Mouse (Mus musculus) A20 (cell line): Measurements from ENCODE around the gene Arnt.
"Not testable (repeated sequence)": the region's sequence is repeated elsewhere in the genome, so short reads cannot be mapped to it uniquely, and the experiment has no call there.

Source experiments
- DNase-seq: peaks from one replicate; pipeline ENCODE4 v3.0.0-alpha.2; 2011; ENCODE audit warnings: low read depth, low spot score

Gene Arnt

GRCm38 (mm10) chr3:95434136-95434982 lies at the start of gene Arnt:
Arnt (plus strand) TSS chr3:95434388.
- peak; percentile 99 for DNase-seq

- peak; percentile 37 for DNase-seq
Observed at GRCm38 (mm10) chr3:95385401-95386075, 48.6 kb upstream of the Arnt start.

- DNase-seq = peak; percentile 77
Observed at GRCm38 (mm10) chr3:95394385-95394784, 39.8 kb upstream of the Arnt start.

GRCm38 (mm10) chr3:95402741-95403140 lies 31.4 kb upstream of the Arnt start, which contains the start of gene 4930558C23Rik:
4930558C23Rik (minus strand) TSS chr3:95402841.
- DNase-seq = no peak

GRCm38 (mm10) chr3:95407728-95408127 lies 26.5 kb upstream of the Arnt start:
- DNase-seq = no peak

GRCm38 (mm10) chr3:95408852-95409251 lies 25.3 kb upstream of the Arnt start:
- DNase-seq = no peak

- DNase-seq = no peak
Observed at GRCm38 (mm10) chr3:95412268-95412667, 21.9 kb upstream of the Arnt start.

- no peak for DNase-seq
Observed at GRCm38 (mm10) chr3:95417866-95418265, 16.3 kb upstream of the Arnt start.

- DNase-seq = not testable (repeated sequence)
Observed at GRCm38 (mm10) chr3:95426476-95426875, 7.7 kb upstream of the Arnt start.

- not testable (repeated sequence) for DNase-seq
Observed at GRCm38 (mm10) chr3:95427117-95427890, 6.9 kb upstream of the Arnt start.

- DNase-seq = not testable (repeated sequence)
Observed at GRCm38 (mm10) chr3:95427891-95428238, 6.3 kb upstream of the Arnt start.

- DNase-seq = not testable (repeated sequence)
Observed at GRCm38 (mm10) chr3:95428423-95428822, 5.8 kb upstream of the Arnt start.

- peak; percentile 75 for DNase-seq
Observed at GRCm38 (mm10) chr3:95433301-95433915, 780 bp upstream of the Arnt start.

- DNase-seq = no peak
Observed at GRCm38 (mm10) chr3:95434983-95435370, 789 bp downstream of the Arnt start.

- peak; percentile 12 for DNase-seq
Observed at GRCm38 (mm10) chr3:95435561-95435960, 1.4 kb downstream of the Arnt start.

GRCm38 (mm10) chr3:95438636-95439035 lies 4.4 kb downstream of the Arnt start:
- peak; percentile 16 for DNase-seq

- DNase-seq = no peak
Observed at GRCm38 (mm10) chr3:95439670-95440069, 5.5 kb downstream of the Arnt start.

- peak; percentile 21 for DNase-seq
Observed at GRCm38 (mm10) chr3:95442406-95443117, 8.4 kb downstream of the Arnt start.

GRCm38 (mm10) chr3:95445311-95445710 lies 11.1 kb downstream of the Arnt start:
- DNase-seq = no peak

GRCm38 (mm10) chr3:95450408-95450807 lies 16.2 kb downstream of the Arnt start:
- peak; percentile 69 for DNase-seq

GRCm38 (mm10) chr3:95450915-95451314 lies 16.7 kb downstream of the Arnt start:
- no peak for DNase-seq
